Mouse (Mus musculus) midbrain, embryonic 16.5 days (tissue): ENCODE measurements at regions not wholly inside any gene's neighbourhood (a gene's known extent, or its start where the extent isn't known, plus 50 kb on each side); places are given as distances from the start of the nearest gene placed in this dataset. TPM values are rescaled to one million over a fixed set of nuclear protein-coding genes. Genes with fewer than 3 reads are reported as not detected.

Source experiments
- microRNA-seq: library from miRNA; unstranded; fragments of <30 nt; microRNA quantifications from one replicate; pipeline ENCODE4, GENCODE M21; 2017

Small RNAs in the stretch of these regions (microRNA-seq; reads per million reads assigned to microRNA genes)
- not detected for gene Gm26042
